In genomic region chr6:54507808-54508207, GRCm38 (mm10) we compare ENCODE assay signal across 10 mouse cellular contexts. TPM values are rescaled to one million over a fixed set of nuclear protein-coding genes. Genes with fewer than 3 reads are reported as not detected.
DNase-seq lines count a peak whose midpoint lies in the region; ATAC-seq lines count a peak whose summit lies in the region.
"Had no signal": no experiment of that assay in that cellular context is flagged by ENCODE, and none has a peak within 500 bp of the region (broad histone marks: within the 10 kb centered on the region; RNA-seq: fewer than 3 reads in every experiment).

No protein-coding gene starts in this region.

- peak; percentile 78 for ATAC-seq in heart, embryonic 16.5 days (replicated peaks; ENCODE audit: extremely low read depth, insufficient read depth, low FRiP score)
- no peak for ATAC-seq in embryonic facial prominence, embryonic 13.5 days (ENCODE audit: insufficient number of reproducible peaks, insufficient read depth, low FRiP score, low TSS enrichment, low read depth)
- ATAC-seq in hindbrain, embryonic 11.5 days (ENCODE audit: low FRiP score) = 0 out of 2 replicates have a peak, but pooled peaks have one; percentile 34
- peak; percentile 49 for ATAC-seq in midbrain, embryonic 13.5 days
- ATAC-seq in intestine, embryonic 16.5 days = no peak

- no peak overlapping the region for H3K27ac ChIP-seq in heart, embryonic 16.5 days (ENCODE audit: low read length)
- peak overlapping the region; percentile 22; the same call in 1 of the 2 replicates for H3K27ac ChIP-seq in embryonic facial prominence, embryonic 13.5 days
- H3K27ac ChIP-seq in hindbrain, embryonic 11.5 days (ENCODE audit: low read depth, low read length) = 0 out of 2 replicates have a peak overlapping the region, but pooled peaks have one; percentile 62
- H3K27ac ChIP-seq in midbrain, embryonic 13.5 days = peak overlapping the region; percentile 81
- no peak overlapping the region for H3K27ac ChIP-seq in intestine, embryonic 16.5 days (ENCODE audit: low read length)
- H3K27ac ChIP-seq: liver, embryonic 15.5 days had no signal

- no peak overlapping the region for H3K9ac ChIP-seq in heart, embryonic 16.5 days (ENCODE audit: low read length)
- H3K9ac ChIP-seq in embryonic facial prominence, embryonic 13.5 days = 0 out of 2 replicates have a peak overlapping the region, but pooled peaks have one; percentile 40
- no peak overlapping the region for H3K9ac ChIP-seq in hindbrain, embryonic 11.5 days (ENCODE audit: low read depth, low read length)
- peak overlapping the region; percentile 2; the same call in 1 of the 2 replicates for H3K9ac ChIP-seq in midbrain, embryonic 13.5 days (replicated peaks)
- no peak overlapping the region for H3K9ac ChIP-seq in intestine, embryonic 16.5 days (ENCODE audit: low read depth, low read length)
- H3K9ac ChIP-seq: liver, embryonic 15.5 days had no signal

- no peak overlapping the region for H3K4me3 ChIP-seq in heart, embryonic 16.5 days (ENCODE audit: low read length)
- no peak overlapping the region for H3K4me3 ChIP-seq in embryonic facial prominence, embryonic 13.5 days
- no peak overlapping the region for H3K4me3 ChIP-seq in hindbrain, embryonic 11.5 days (ENCODE audit: low read depth, low read length)
- H3K4me3 ChIP-seq in midbrain, embryonic 13.5 days (replicated peaks) = no peak overlapping the region
- H3K4me3 ChIP-seq in intestine, embryonic 16.5 days (ENCODE audit: low read length) = no peak overlapping the region
- H3K4me3 ChIP-seq: liver, embryonic 15.5 days had no signal

- H3K27me3 ChIP-seq in heart, embryonic 16.5 days (ENCODE audit: control insufficient read depth, insufficient read depth, low read length) = no peaks in the 10 kb centered on the region
- no peaks in the 10 kb centered on the region for H3K27me3 ChIP-seq in embryonic facial prominence, embryonic 13.5 days
- no peaks in the 10 kb centered on the region for H3K27me3 ChIP-seq in hindbrain, embryonic 11.5 days (ENCODE audit: control insufficient read depth, insufficient read depth, low read length)
- no peaks in the 10 kb centered on the region for H3K27me3 ChIP-seq in midbrain, embryonic 13.5 days
- no peaks in the 10 kb centered on the region for H3K27me3 ChIP-seq in intestine, embryonic 16.5 days (replicated peaks; ENCODE audit: control insufficient read depth, insufficient read depth, low read length)
- H3K27me3 ChIP-seq: liver, embryonic 15.5 days had no signal

- H3K4me2 ChIP-seq in heart, embryonic 16.5 days (ENCODE audit: low read depth, low read length) = no peak overlapping the region
- H3K4me2 ChIP-seq in embryonic facial prominence, embryonic 13.5 days = no peak overlapping the region
- H3K4me2 ChIP-seq in hindbrain, embryonic 11.5 days (replicated peaks; ENCODE audit: low read depth, low read length) = no peak overlapping the region
- no peak overlapping the region for H3K4me2 ChIP-seq in midbrain, embryonic 13.5 days (replicated peaks)
- H3K4me2 ChIP-seq in intestine, embryonic 16.5 days (ENCODE audit: low read depth, low read length) = no peak overlapping the region
- H3K4me2 ChIP-seq: liver, embryonic 15.5 days had no signal

- WGBS in heart, embryonic 16.5 days = 37% methylated on average over 5 of the region's 5 CpGs
- WGBS in embryonic facial prominence, embryonic 13.5 days = 53% methylated on average over 5 of the region's 5 CpGs
- 63% methylated on average over 5 of the region's 5 CpGs for WGBS in hindbrain, embryonic 11.5 days
- WGBS in midbrain, embryonic 13.5 days = 58% methylated on average over 5 of the region's 5 CpGs
- 63% methylated on average over 5 of the region's 5 CpGs for WGBS in intestine, embryonic 16.5 days

- no peak for DNase-seq in heart, postnatal 36 days
- DNase-seq in hindbrain, embryonic 11.5 days (ENCODE audit: low spot score) = no peak
- DNase-seq in left cerebral cortex, postnatal 14 days (ENCODE audit: low spot score in 2 of 2) = no peak
- no peak for DNase-seq in liver
- DNase-seq: adrenal gland, adult 2 months had no signal

- H3K4me1 ChIP-seq in heart, embryonic 16.5 days (ENCODE audit: control insufficient read depth, insufficient read depth, low read length) = peaks cover 13% of the 10 kb centered on the region
- peaks cover 16% of the 10 kb centered on the region for H3K4me1 ChIP-seq in embryonic facial prominence, embryonic 13.5 days
- peaks cover 4% of the 10 kb centered on the region; the same call in 1 of the 2 replicates for H3K4me1 ChIP-seq in hindbrain, embryonic 11.5 days (replicated peaks; ENCODE audit: control insufficient read depth, insufficient read depth, low read length)
- peaks cover 30% of the 10 kb centered on the region for H3K4me1 ChIP-seq in midbrain, embryonic 13.5 days (replicated peaks)
- H3K4me1 ChIP-seq in intestine, embryonic 16.5 days (ENCODE audit: control insufficient read depth, insufficient read depth, low read length) = no peaks in the 10 kb centered on the region
- H3K4me1 ChIP-seq: liver, embryonic 15.5 days had no signal

- intact Hi-C loops in heart, postnatal 36 days (cut with DNase I) = loop anchor here (1.0 to 2.0 kb wide), 2 partner anchors 79 to 117 kb away; partner anchors contain the start of gene Wipf3
- intact Hi-C loops in left cerebral cortex, postnatal 14 days (cut with DNase I) = loop anchor here (2.0 to 10.0 kb wide), 2 partner anchors 117 to 733 kb away; no protein-coding TSS in a partner anchor

- no peaks in the 10 kb centered on the region for H3K9me3 ChIP-seq in heart, embryonic 16.5 days (replicated peaks; ENCODE audit: control insufficient read depth, low read length)
- no peaks in the 10 kb centered on the region for H3K9me3 ChIP-seq in embryonic facial prominence, embryonic 13.5 days
- no peaks in the 10 kb centered on the region for H3K9me3 ChIP-seq in hindbrain, embryonic 11.5 days (ENCODE audit: control insufficient read depth, low read length)
- H3K9me3 ChIP-seq in midbrain, embryonic 13.5 days = no peaks in the 10 kb centered on the region
- no peaks in the 10 kb centered on the region for H3K9me3 ChIP-seq in intestine, embryonic 16.5 days (ENCODE audit: control insufficient read depth, low read length)
- H3K9me3 ChIP-seq: liver, embryonic 15.5 days had no signal

- H3K36me3 ChIP-seq in heart, embryonic 16.5 days (ENCODE audit: control insufficient read depth, insufficient read depth) = no peaks in the 10 kb centered on the region
- H3K36me3 ChIP-seq in embryonic facial prominence, embryonic 13.5 days = no peaks in the 10 kb centered on the region
- H3K36me3 ChIP-seq in hindbrain, embryonic 11.5 days (ENCODE audit: control insufficient read depth, insufficient read depth, low read length) = no peaks in the 10 kb centered on the region
- peaks cover 31% of the 10 kb centered on the region for H3K36me3 ChIP-seq in midbrain, embryonic 13.5 days
- no peaks in the 10 kb centered on the region for H3K36me3 ChIP-seq in intestine, embryonic 16.5 days (ENCODE audit: control insufficient read depth, insufficient read depth, low read length)
- H3K36me3 ChIP-seq: liver, embryonic 15.5 days had no signal

RNA-seq across cellular contexts. Expression of gene Scrn1, which starts 58.5 kb away (rescaled TPM):
- polyA plus RNA-seq in heart, embryonic 16.5 days (2015; fragmentation: Nextera tagmentation; extraction: Ambion mirVana) = 5.1 and 6.3 TPM in 2 replicates
- total RNA-seq in heart, postnatal 36 days (2021) = 10 to 100 TPM; 10.3 to 13.0 TPM
- 7.3 and 11.0 TPM in 2 replicates for polyA plus RNA-seq in embryonic facial prominence, embryonic 13.5 days (2015; fragmentation: Nextera tagmentation; extraction: Ambion mirVana)
- 70.4 and 75.2 TPM in 2 replicates for polyA plus RNA-seq in hindbrain, embryonic 11.5 days (2014; fragmentation: Nextera tagmentation; extraction: Ambion mirVana)
- 91.2 and 96.6 TPM in 2 replicates for polyA plus RNA-seq in midbrain, embryonic 13.5 days (2015; fragmentation: Nextera tagmentation; extraction: Ambion mirVana)
- total RNA-seq in left cerebral cortex, postnatal 14 days (2021) = 100 to 1,000 TPM; 163 TPM
- polyA plus RNA-seq in intestine, embryonic 16.5 days (2015; fragmentation: Nextera tagmentation; extraction: Ambion mirVana) = 4.7 and 6.6 TPM in 2 replicates

Comparison
In these comparisons a context has a peak if more than half of its experiments do, and no peak if none do; other contexts are left out.
1. ATAC-seq: peak in heart, embryonic 16.5 days (single experiment), hindbrain, embryonic 11.5 days (single experiment) and midbrain, embryonic 13.5 days (single experiment); none in embryonic facial prominence, embryonic 13.5 days (single experiment) and intestine, embryonic 16.5 days (single experiment).
2. H3K27ac ChIP-seq: peak in embryonic facial prominence, embryonic 13.5 days (single experiment), hindbrain, embryonic 11.5 days (single experiment) and midbrain, embryonic 13.5 days (single experiment); none in heart, embryonic 16.5 days (single experiment) and intestine, embryonic 16.5 days (single experiment).
3. H3K9ac ChIP-seq: peak in embryonic facial prominence, embryonic 13.5 days (single experiment) and midbrain, embryonic 13.5 days (single experiment); none in heart, embryonic 16.5 days (single experiment), hindbrain, embryonic 11.5 days (single experiment) and intestine, embryonic 16.5 days (single experiment).